Mouse (Mus musculus): ENCODE data around the gene Ablim2. TPM values are rescaled to one million over a fixed set of nuclear protein-coding genes. Genes with fewer than 3 reads are reported as not detected.
A peak's percentile ranks its signal among the peaks of the same experiment; 100 is the strongest.

Gene Ablim2
- total RNA-seq, 1 experiment from 2014 or later: not detected

DNA sequence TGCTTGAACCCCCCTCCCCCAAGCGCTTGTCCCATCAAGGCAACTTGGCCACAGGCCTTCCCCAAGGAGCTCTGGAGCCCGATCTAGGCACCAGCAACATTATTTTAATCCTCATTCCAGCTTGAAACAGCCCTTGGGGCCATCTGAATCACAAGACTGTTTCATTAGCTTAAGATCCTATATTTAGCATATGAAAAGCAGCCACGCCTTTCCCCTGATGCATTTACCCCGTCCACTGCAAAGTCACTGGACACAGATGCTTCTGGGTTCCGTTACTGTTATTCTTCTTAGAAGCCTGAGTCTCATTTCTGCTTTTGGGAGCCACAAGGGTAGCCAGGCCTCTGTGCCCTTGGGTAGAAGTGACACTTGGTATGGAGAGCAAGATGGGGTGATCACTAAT, 93.8 kb downstream of the Ablim2 start:
- ATAC-seq (replicated peaks; ENCODE audit: insufficient number of reproducible peaks, low FRiP score, low TSS enrichment, poor library complexity, severe bottlenecking): no peak

DNA sequence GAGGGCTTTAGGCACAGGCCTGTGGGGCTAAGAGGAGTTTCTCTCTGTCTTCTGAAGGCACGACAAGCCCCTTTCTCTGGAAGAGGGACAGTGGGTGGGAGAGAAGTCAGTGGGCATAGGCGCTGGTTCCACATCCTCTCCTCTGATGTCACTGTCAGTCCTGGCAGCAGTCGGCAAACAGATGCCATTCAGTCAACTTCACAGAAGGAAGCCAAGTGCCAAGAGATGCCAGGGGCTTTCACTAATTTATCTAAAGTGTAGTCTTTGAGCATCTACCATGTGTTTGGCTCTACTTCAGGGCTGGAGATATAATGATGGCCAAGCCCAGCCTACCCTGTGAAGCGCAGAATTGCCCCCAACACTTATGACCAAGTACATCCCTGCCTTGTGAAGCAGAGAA, 95.8 kb downstream of the Ablim2 start:
- no peak for ATAC-seq (replicated peaks; ENCODE audit: insufficient number of reproducible peaks, low FRiP score, low TSS enrichment, poor library complexity, severe bottlenecking)

- ATAC-seq (replicated peaks; ENCODE audit: insufficient number of reproducible peaks, low FRiP score, low TSS enrichment, poor library complexity, severe bottlenecking): no peak
These were observed 98.6 kb downstream of the Ablim2 start for GRCm38 (mm10) chr5:35856245-35856644.

DNA sequence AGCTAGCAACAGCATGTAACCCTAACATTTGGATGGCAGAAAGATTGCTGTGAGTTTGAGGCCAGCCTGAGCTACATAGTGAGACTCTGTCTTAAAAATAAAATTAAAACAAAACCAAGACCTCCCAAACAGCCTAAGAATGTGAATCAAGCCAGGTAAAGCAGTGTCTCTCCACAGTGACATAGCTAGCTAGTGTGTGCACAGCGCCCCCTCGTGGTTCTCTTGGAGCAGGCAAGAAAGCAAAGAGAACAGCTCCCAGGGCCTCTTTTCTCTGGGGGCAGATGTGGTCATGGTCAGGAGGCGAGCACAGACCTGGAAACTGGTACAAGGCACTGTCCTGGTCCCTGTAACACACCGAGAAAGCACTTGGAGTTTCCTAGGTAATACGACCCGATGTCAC, 100.4 kb downstream of the Ablim2 start:
- no peak for ATAC-seq (replicated peaks; ENCODE audit: insufficient number of reproducible peaks, low FRiP score, low TSS enrichment, poor library complexity, severe bottlenecking)

GRCm38 (mm10) chr5:35861456-35861855, 103.8 kb downstream of the Ablim2 start:
- ATAC-seq (replicated peaks; ENCODE audit: insufficient number of reproducible peaks, low FRiP score, low TSS enrichment, poor library complexity, severe bottlenecking): no peak

- no peak for ATAC-seq (replicated peaks; ENCODE audit: insufficient number of reproducible peaks, low FRiP score, low TSS enrichment, poor library complexity, severe bottlenecking)
These were observed 112.3 kb downstream of the Ablim2 start for GRCm38 (mm10) chr5:35869973-35870372.

GRCm38 (mm10) chr5:35870408-35871012, 112.8 kb downstream of the Ablim2 start:
- no peak for ATAC-seq (replicated peaks; ENCODE audit: insufficient number of reproducible peaks, low FRiP score, low TSS enrichment, poor library complexity, severe bottlenecking)

DNA sequence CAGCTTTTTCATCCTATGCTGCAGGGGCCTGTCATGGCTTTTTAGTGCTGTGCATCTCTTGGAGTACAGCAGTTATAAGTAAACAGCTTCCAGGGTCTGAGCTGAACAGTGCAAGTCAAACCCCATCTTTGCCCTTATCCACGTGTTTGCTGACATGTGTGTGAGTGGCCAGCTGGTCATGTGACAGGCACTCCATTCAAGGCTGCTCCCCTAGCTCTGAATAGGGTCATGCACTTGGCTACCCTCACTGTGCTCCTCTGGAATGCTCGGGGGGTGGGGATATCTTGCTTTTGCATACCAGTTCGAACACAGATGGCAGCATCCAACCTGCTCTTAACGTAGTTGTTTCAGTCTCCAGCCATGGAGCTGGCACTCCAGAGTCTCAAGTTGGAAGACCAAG, 115.7 kb downstream of the Ablim2 start:
- ATAC-seq (replicated peaks; ENCODE audit: insufficient number of reproducible peaks, low FRiP score, low TSS enrichment, poor library complexity, severe bottlenecking): no peak

DNA sequence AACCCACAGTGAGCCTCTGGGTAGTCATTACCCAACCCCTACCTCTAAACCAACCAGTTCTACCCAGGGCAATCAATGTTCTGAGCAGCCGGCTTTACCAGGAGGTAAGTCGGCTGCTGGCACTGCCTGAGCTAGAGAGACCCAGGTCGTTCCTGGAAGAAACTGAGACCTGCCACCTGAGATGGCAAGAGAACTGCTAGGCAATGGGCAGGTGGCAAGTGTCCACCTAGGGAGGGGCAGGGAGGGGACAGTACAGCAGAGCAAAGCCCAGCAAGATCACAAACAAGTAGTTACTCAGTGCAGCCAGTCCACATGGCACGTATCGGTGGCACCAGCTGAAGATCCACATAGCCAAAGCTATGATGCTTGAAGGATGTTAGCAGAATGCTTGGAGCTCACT, 118.6 kb downstream of the Ablim2 start:
- no peak for ATAC-seq (replicated peaks; ENCODE audit: insufficient number of reproducible peaks, low FRiP score, low TSS enrichment, poor library complexity, severe bottlenecking)

DNA sequence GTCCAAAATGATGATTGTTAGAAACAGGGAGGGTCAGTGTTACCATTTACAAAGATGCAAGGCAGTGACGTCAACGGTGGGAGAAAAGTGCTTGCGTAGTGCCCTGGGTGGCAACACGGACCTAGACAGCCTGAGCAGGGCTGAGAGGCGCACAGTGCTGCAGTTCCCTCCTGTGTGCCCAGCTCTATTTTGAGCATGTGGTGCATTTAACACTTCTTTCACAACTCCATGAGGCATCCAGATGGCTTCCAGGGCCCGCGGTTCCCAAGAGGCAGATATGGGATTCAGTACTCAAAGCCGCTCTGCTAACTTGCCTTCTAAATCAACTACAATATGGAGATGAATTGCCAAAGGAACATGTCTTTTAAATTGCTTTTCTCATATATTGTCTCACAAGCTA, 121.5 kb downstream of the Ablim2 start:
- no peak for ATAC-seq (replicated peaks; ENCODE audit: insufficient number of reproducible peaks, low FRiP score, low TSS enrichment, poor library complexity, severe bottlenecking)

- ATAC-seq (replicated peaks; ENCODE audit: insufficient number of reproducible peaks, low FRiP score, low TSS enrichment, poor library complexity, severe bottlenecking): no peak
These were observed 124.7 kb downstream of the Ablim2 start for GRCm38 (mm10) chr5:35882391-35882790.

GRCm38 (mm10) chr5:35884262-35884661, 126.6 kb downstream of the Ablim2 start:
- ATAC-seq (replicated peaks; ENCODE audit: insufficient number of reproducible peaks, low FRiP score, low TSS enrichment, poor library complexity, severe bottlenecking): no peak

DNA sequence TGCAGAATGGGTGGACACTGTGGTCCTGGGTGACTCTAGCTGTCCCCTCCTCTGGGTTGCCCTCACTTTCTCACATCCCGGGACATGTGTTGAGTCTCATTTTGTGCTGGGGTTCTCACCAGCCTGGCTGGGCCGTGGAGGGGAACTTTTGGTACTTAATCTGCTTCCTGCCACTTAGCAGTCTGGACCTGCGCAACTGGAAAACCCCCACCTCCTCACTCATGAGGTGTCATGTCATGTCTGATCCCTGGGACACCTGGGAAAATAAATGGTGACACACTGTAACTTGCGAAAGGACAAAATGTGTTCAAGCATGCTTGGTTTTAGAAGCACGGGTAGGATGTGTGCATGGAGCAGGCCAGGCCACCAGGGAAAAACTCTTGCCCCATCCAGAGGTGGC, 127.0 kb downstream of the Ablim2 start:
- ATAC-seq (replicated peaks; ENCODE audit: insufficient number of reproducible peaks, low FRiP score, low TSS enrichment, poor library complexity, severe bottlenecking): no peak

DNA sequence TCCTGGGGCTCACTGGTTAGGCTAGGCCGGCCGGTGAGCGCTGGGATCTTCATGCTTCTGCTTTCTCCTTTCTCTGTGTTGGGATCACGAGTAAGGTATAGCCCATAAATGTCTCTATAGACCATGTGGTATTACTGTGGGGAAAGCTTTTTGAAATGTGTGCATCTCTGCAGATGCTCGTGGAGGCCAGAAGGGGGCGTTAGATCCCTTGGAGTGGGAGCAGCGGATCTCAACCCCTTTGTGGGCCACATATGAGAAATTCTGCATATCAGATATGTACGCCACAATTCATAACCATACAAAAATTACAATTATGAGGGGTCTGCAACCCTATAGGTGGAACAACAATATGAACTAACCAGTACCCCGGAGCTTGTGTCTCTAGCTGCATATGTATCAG, 131.3 kb downstream of the Ablim2 start:
- ATAC-seq (replicated peaks; ENCODE audit: insufficient number of reproducible peaks, low FRiP score, low TSS enrichment, poor library complexity, severe bottlenecking): no peak

- no peak for ATAC-seq (replicated peaks; ENCODE audit: insufficient number of reproducible peaks, low FRiP score, low TSS enrichment, poor library complexity, severe bottlenecking)
These were observed 132.0 kb downstream of the Ablim2 start for GRCm38 (mm10) chr5:35889641-35890040.

- no peak for ATAC-seq (replicated peaks; ENCODE audit: insufficient number of reproducible peaks, low FRiP score, low TSS enrichment, poor library complexity, severe bottlenecking)
These were observed 133.5 kb downstream of the Ablim2 start for GRCm38 (mm10) chr5:35890985-35891730.

GRCm38 (mm10) chr5:35892363-35892762, 134.7 kb downstream of the Ablim2 start:
- ATAC-seq (replicated peaks; ENCODE audit: insufficient number of reproducible peaks, low FRiP score, low TSS enrichment, poor library complexity, severe bottlenecking): no peak

DNA sequence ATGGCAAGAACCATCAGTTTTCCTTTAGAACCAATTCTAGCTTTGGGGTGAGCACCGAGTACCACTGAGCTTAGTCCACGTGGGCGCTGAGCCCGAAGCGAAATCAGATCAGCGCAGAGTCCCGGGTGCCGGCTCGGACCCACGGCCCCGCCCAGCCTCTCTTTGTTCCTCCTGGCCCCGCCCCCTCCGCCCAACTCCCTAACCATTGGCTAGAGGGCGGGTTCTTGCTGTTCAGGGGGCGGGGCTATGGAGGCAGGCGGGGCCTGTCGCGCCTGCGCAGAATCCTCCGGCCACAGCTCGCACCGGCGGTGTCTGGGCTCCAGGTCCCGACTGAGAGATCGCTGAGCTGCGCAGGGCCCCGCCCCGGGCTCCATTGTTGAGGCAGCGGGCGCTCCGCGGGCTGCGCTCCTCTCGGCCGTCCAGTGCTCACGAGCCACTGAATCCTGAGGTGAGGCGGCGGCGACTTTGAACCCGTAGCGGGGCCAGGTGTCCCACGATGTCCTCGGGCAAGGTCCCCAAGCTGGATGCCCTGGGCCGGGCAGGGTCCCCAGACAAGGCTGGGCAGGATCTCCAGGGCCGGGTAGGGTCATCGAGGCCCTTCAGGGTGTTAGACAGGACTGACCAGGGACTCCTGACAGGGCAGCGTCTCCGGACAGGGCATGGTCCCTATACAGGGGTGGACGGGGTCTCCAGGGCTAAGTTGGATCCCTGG, 135.6 kb downstream of the Ablim2 start, which contains the start of gene Afap1:
TSS of gene Afap1 (plus strand) at position 227 of the 712 bp plus-strand sequence.
- ATAC-seq (replicated peaks; ENCODE audit: insufficient number of reproducible peaks, low FRiP score, low TSS enrichment, poor library complexity, severe bottlenecking): peak; percentile 86

DNA sequence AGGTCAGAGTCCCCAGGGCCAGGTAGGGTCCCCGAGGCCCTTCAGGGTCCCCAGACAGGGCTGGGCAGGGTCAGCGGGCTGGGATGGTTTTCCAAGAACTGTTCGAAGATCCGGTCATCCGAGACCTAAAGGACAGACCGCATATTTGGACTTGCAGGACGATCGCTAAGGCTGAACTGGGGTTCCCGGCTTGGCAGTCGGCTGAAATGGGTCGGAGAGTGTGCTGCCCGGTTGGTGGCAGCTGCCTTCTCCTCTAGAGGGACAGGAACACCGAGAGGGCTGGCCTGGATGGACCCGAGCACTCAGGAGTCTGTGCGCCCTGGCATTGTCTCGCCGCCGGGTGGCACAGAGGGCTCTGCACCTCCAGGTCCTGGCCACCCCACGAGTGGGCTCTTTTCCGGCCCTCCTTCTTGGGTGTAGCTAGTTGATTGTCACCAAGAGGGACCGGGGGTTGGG, 136.2 kb downstream of the Ablim2 start:
- 0 out of 2 replicates have a peak, but pooled peaks have one; percentile 19 for ATAC-seq (replicated peaks; ENCODE audit: insufficient number of reproducible peaks, low FRiP score, low TSS enrichment, poor library complexity, severe bottlenecking)

All from monocyte, adult 5-6 weeks (primary cell).